Mouse (Mus musculus) liver, embryonic 14.5 days (tissue): ENCODE data around the gene Myo10.

ENCODE experiments used
- CTCF ChIP-seq: IDR thresholded peaks from 2 replicates; pipeline ENCODE4 v1.5.1; 2016; ENCODE audit warnings: antibody characterized with exemption, low read depth, control low read depth
- EP300 ChIP-seq: IDR thresholded peaks from 2 replicates; pipeline ENCODE4 v1.6.1; 2016; ENCODE audit warnings: antibody characterized with exemption, low read depth

DNA sequence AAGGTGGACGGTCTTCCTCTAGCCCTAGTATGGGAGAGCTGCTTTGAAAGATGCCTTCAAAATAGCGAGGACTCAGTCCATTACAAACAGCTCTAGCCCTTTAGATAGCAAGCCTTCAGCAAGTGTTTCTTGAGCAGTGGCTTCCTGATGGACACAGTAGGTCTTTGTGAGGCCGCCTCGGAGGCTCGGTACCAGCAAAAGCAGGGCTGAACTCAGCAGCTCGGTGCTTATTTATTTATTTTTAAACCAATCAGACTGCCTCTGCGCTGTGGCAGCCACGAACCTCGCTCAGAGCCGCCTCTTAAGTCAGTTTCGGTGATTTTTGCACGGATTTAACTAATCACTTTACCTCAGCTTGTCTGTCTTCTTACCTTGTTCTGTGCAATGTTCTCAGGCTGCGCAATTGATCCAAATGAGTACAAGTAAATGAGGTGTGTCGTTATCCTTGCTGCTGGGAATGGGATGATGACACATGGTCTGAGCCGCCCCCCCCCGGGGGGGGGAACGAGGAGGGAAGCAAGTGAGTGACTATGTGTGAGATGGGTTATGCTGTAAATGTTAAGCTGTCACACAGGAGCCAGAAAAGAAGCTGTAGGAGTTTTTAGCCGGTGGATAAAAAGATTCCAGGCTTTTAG lies 232.1 kb downstream of the Myo10 start:
- TF ChIP-seq CTCF (no peak), EP300 (no peak)
